Mouse (Mus musculus) liver, embryonic 14.5 days (tissue): ENCODE measurements at regions not wholly inside any gene's neighbourhood (a gene's known extent, or its start where the extent isn't known, plus 50 kb on each side); places are given as distances from the start of the nearest gene placed in this dataset.

ENCODE experiments used
- CTCF ChIP-seq: IDR thresholded peaks from 2 replicates; pipeline ENCODE4 v1.5.1; 2016; ENCODE audit warnings: antibody characterized with exemption, low read depth, control low read depth
- EP300 ChIP-seq: IDR thresholded peaks from 2 replicates; pipeline ENCODE4 v1.6.1; 2016; ENCODE audit warnings: antibody characterized with exemption, low read depth

DNA sequence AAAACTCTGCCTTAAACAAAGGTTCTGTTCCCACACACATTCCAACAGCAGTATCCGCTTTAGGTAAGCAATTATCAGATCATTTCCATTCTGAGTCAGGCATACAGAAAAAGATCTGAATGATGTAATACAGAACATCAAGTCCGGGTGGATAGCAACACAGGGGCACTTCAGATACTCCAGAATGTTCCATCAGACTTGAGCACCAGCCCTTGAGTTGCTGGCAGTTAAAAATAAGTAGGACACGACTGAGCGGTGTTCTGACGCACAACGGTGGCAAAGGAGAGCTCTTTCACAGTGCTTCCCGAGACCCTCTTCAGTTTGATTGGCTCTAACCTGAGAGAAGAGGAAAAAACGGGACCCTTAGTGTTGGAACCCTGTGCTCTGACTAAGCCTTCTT, 138.2 kb upstream of the Il12b start:
- TF ChIP-seq CTCF (no peak), EP300 (no peak)
